Mouse (Mus musculus) bone marrow, adult 2 months (tissue): ENCODE results near the gene Stk11. TPM values are rescaled to one million over a fixed set of nuclear protein-coding genes. Genes with fewer than 3 reads are reported as not detected.

Experiments used
- H3K27ac ChIP-seq: fragments of 200-500 bp; 2 replicates; pipeline ENCODE4 v1.5.1; 2012; ENCODE audit warnings: low read depth, mild to moderate bottlenecking, control low read depth, inconsistent platforms, low read length; ENCODE audit not compliant: control insufficient read depth, poor library complexity, insufficient read depth
- H3K4me1 ChIP-seq: fragments of 200-500 bp; 2 replicates; pipeline ENCODE4 v1.6.1; 2011; ENCODE audit warnings: low read length; ENCODE audit not compliant: control insufficient read depth, insufficient read depth
- H3K4me3 ChIP-seq: fragments of 200-500 bp; replicated peaks from 2 replicates; pipeline ENCODE3; 2011; ENCODE audit warnings: mild to moderate bottlenecking, low read depth, low read length, control low read depth; ENCODE audit not compliant: control insufficient read depth
- CTCF ChIP-seq: fragments of 200-500 bp; IDR thresholded peaks from 2 replicates; pipeline ENCODE4 v1.5.1; 2011; ENCODE audit warnings: low read length, control low read depth; ENCODE audit not compliant: control insufficient read depth, insufficient read depth
- POLR2A ChIP-seq: fragments of 200-500 bp; IDR thresholded peaks from 2 replicates; pipeline ENCODE4 v1.6.1; 2011; ENCODE audit warnings: low read depth, mild to moderate bottlenecking, control low read depth, low read length, borderline replicate concordance; ENCODE audit not compliant: control insufficient read depth
- WGBS: fragments of 180-500 bp; shearing (Covaris S2); methylation state at CpG from one replicate; pipeline ENCODE4 v1.1.7; 2018; 5-methylcytosine and 5-hydroxymethylcytosine counted together
- polyA plus RNA-seq: library from polyadenylated mRNA; stranded (reverse); fragments of >200 nt; gene quantifications from 2 replicates; pipeline ENCODE4 v1.2.4, GENCODE M21; 2011; ENCODE audit warnings: low replicate concordance; ENCODE audit not compliant: missing spikeins, insufficient read depth, insufficient read length

The Stk11 gene
- polyA plus RNA-seq, 1 experiment, result 344 TPM

DNA sequence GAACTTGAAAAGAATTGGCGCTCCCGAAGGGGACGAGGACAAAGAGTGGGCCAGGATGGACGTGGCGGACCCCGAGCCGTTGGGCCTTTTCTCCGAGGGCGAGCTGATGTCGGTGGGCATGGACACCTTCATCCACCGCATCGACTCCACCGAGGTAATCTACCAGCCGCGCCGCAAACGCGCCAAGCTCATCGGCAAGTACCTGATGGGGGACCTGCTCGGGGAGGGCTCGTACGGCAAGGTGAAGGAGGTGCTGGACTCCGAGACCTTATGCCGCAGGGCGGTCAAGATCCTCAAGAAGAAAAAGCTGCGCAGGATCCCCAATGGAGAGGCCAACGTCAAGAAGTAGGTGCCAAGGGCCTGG is 942 bp downstream of the Stk11 start:
- Histone ChIP-seq H3K4me1 (peaks cover 5% of the 10 kb centered on the region), H3K27ac (peak overlapping the region; percentile 98), H3K4me3 (peak overlapping the region; percentile 86)
- WGBS, result under 1% methylated on average over 27 of the region's 27 CpGs
- no peak for TF ChIP-seq POLR2A
- no peak for TF ChIP-seq CTCF

- Histone ChIP-seq H3K4me1 (peaks cover 5% of the 10 kb centered on the region), H3K27ac (peak overlapping the region; percentile 98), H3K4me3 (peak overlapping the region; percentile 86)
- WGBS, result 1% methylated on average over 30 of the region's 30 CpGs
- TF ChIP-seq POLR2A, result peak; percentile 67; the same call in 1 of the 2 replicates
- TF ChIP-seq CTCF, result no peak
These were observed 1.5 kb downstream of the Stk11 start for GRCm38 (mm10) chr10:80116927-80117691.

DNA sequence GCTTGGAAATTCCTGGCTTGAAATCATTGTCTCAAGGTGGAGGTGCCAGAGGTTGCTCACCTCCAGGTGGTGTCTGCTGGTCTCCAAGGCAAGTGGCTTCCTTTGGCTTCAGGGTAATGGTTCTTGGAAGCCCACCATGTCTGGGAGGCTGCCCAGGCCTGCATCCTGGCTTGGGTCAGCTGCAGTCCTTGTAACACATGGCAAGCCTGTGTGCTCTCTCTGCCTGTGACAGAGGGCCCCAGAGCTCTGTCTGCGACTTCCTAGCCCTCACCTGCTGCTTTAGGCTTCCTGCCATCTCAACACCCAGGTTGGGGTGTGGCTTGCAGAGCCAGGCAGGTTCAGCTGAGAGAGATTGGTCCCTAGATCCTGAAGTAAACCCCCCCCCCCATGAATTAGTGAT is 2.1 kb downstream of the Stk11 start:
- WGBS, result 0% methylated on average over 1 of the region's 1 CpGs
- H3K27ac ChIP-seq, result peak overlapping the region; percentile 98
- TF ChIP-seq POLR2A, result no peak
- no peak for TF ChIP-seq CTCF
- peaks cover 5% of the 10 kb centered on the region for H3K4me1 ChIP-seq
- peak overlapping the region; percentile 86 for H3K4me3 ChIP-seq

GRCm38 (mm10) chr10:80118552-80118951 is 2.9 kb downstream of the Stk11 start:
- no peak overlapping the region for H3K27ac ChIP-seq
- TF ChIP-seq CTCF (no peak), POLR2A (no peak)
- peaks cover 9% of the 10 kb centered on the region for H3K4me1 ChIP-seq
- peak overlapping the region; percentile 86 for H3K4me3 ChIP-seq
- 62% methylated on average over 6 of the region's 6 CpGs for WGBS

GRCm38 (mm10) chr10:80120146-80120545 is 4.5 kb downstream of the Stk11 start:
- 48% methylated on average over 2 of the region's 2 CpGs for WGBS
- H3K27ac ChIP-seq, result peak overlapping the region; percentile 24
- peaks cover 14% of the 10 kb centered on the region for H3K4me1 ChIP-seq
- peak overlapping the region; percentile 0 for H3K4me3 ChIP-seq
- TF ChIP-seq POLR2A, result no peak
- no peak for TF ChIP-seq CTCF

DNA sequence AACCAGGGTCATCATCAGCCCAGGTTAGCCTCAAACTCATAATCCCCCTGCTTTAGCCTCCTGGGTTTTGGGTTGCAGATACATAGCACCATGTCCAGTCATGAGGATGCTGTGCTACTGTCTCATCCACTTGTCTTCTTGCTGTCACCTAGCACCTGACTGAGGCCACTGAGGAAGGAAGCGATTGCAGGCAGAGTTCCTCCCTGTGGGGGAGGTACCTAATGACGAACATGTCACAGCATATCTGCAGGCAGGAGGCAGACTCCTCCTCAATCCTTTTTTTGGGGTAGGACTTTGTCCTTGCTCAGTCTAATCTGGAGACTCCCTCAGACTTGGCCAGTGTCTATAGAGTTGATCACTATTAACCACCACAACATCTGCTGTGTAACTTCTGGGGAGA is 6.0 kb downstream of the Stk11 start:
- peak overlapping the region; percentile 64 for H3K27ac ChIP-seq
- 29% methylated on average over 2 of the region's 2 CpGs for WGBS
- TF ChIP-seq CTCF, result no peak
- TF ChIP-seq POLR2A, result no peak
- H3K4me1 ChIP-seq, result peaks cover 14% of the 10 kb centered on the region
- peak overlapping the region; percentile 14 for H3K4me3 ChIP-seq

GRCm38 (mm10) chr10:80123932-80124562 is 8.4 kb downstream of the Stk11 start:
- WGBS, result 71% methylated on average over 9 of the region's 9 CpGs
- H3K27ac ChIP-seq, result peak overlapping the region; percentile 84
- TF ChIP-seq CTCF (no peak), POLR2A (no peak)
- peaks cover 14% of the 10 kb centered on the region for H3K4me1 ChIP-seq
- H3K4me3 ChIP-seq, result peak overlapping the region; percentile 8

GRCm38 (mm10) chr10:80127920-80128319 is 12.3 kb downstream of the Stk11 start:
- Histone ChIP-seq H3K4me1 (peaks cover 12% of the 10 kb centered on the region), H3K4me3 (no peak overlapping the region), H3K27ac (no peak overlapping the region)
- TF ChIP-seq POLR2A (no peak), CTCF (no peak)
- 91% methylated on average over 8 of the region's 8 CpGs for WGBS
